Mouse (Mus musculus): ENCODE data around the gene Itprip.

GRCm38 (mm10) chr19:47910751-47911150 lies 8.3 kb downstream of the Itprip start:
- TF ChIP-seq MAFK (IDR thresholded peaks at IDR 0.05; ENCODE audit: insufficient read depth, low read depth, low read length) (no peak), CHD2 (IDR thresholded peaks at IDR 0.05; ENCODE audit: low read depth, low read length) (no peak), ZNF384 (IDR thresholded peaks at IDR 0.05; ENCODE audit: low read depth, low read length) (no peak)
